Mouse (Mus musculus) kidney, postnatal 14 days (tissue): ENCODE results near the gene Ccn2.

Experiments used
- DNase-seq: peaks from one replicate; pipeline ENCODE4 v3.0.0; 2022; ENCODE audit warnings: mixed read lengths

Ccn2 gene

GRCm38 (mm10) chr10:24642796-24643580, 47.7 kb downstream of the Ccn2 start:
- no peak for DNase-seq

- no peak for DNase-seq
Measured at GRCm38 (mm10) chr10:24645169-24645568, 49.9 kb downstream of the Ccn2 start.
